Mouse (Mus musculus): ENCODE measurements at regions not wholly inside any gene's neighbourhood (a gene's known extent, or its start where the extent isn't known, plus 50 kb on each side); places are given as distances from the start of the nearest gene placed in this dataset.
A peak's percentile ranks its signal among the peaks of the same experiment; 100 is the strongest.

GRCm38 (mm10) chr3:78755686-78756476 lies 530.4 kb downstream of the Rapgef2 start:
- TF ChIP-seq EP300 (IDR thresholded peaks at IDR 0.05; ENCODE audit: low read depth) (no peak), CTCF (IDR thresholded peaks at IDR 0.05; ENCODE audit: low read depth) (no peak)
- Histone ChIP-seq H3K9ac (replicated peaks; ENCODE audit: low read depth, low read length) (no peak overlapping the region), H3K27me3 (ENCODE audit: control insufficient read depth, insufficient read depth, low read length) (no peaks in the 10 kb centered on the region), H3K4me1 (ENCODE audit: control insufficient read depth, insufficient read depth) (no peaks in the 10 kb centered on the region), H3K9me3 (replicated peaks; ENCODE audit: control insufficient read depth, low read length) (no peaks in the 10 kb centered on the region), H3K4me2 (ENCODE audit: low read depth, low read length) (no peak overlapping the region), H3K36me3 (replicated peaks; ENCODE audit: control insufficient read depth, insufficient read depth, low read length) (no peaks in the 10 kb centered on the region), H3K4me3 (ENCODE audit: low read depth, low read length) (no peak overlapping the region), H3K27ac (ENCODE audit: low read depth) (no peak overlapping the region)
- ATAC-seq (ENCODE audit: insufficient read depth, low read depth) (no peak), DNase-seq (ENCODE audit: low spot score) (no peak)
- 52% methylated on average over 4 of the region's 4 CpGs for WGBS

- DNase-seq (ENCODE audit: low spot score), result no peak
- no peak for ATAC-seq (ENCODE audit: insufficient read depth, low read depth)
Measured at GRCm38 (mm10) chr3:78736111-78736510, 550.2 kb downstream of the Rapgef2 start.

DNA sequence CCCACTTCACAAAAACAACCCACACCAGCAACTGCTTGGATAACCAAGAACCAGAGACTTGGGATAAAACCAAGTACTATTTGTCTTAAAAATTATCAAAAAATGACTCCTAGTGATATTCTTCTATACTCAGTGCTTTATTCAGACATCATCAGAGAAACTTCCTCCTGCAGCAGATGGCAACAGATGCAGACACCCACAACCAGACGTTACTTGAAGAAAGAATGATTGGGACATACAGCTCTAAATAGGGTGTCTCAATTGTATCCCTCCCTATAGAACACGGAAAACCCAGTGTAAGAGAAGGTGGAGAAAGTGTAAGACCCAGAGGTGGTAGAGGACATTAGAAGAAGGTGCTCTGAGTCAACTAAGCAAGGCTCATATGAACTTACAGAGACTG lies 569.6 kb downstream of the Rapgef2 start:
- ATAC-seq (ENCODE audit: insufficient read depth, low read depth) (no peak), DNase-seq (ENCODE audit: low spot score) (no peak)
- Histone ChIP-seq H3K9ac (replicated peaks; ENCODE audit: low read depth, low read length) (no peak overlapping the region), H3K4me1 (ENCODE audit: control insufficient read depth, insufficient read depth) (no peaks in the 10 kb centered on the region), H3K36me3 (replicated peaks; ENCODE audit: control insufficient read depth, insufficient read depth, low read length) (no peaks in the 10 kb centered on the region), H3K27me3 (ENCODE audit: control insufficient read depth, insufficient read depth, low read length) (no peaks in the 10 kb centered on the region), H3K9me3 (replicated peaks; ENCODE audit: control insufficient read depth, low read length) (no peaks in the 10 kb centered on the region), H3K4me2 (ENCODE audit: low read depth, low read length) (no peak overlapping the region), H3K27ac (ENCODE audit: low read depth) (no peak overlapping the region), H3K4me3 (ENCODE audit: low read depth, low read length) (no peak overlapping the region)
- no peak for TF ChIP-seq EP300 (IDR thresholded peaks at IDR 0.05; ENCODE audit: low read depth)
- no peak for TF ChIP-seq CTCF (IDR thresholded peaks at IDR 0.05; ENCODE audit: low read depth)
- WGBS, result 59% methylated on average over 2 of the region's 2 CpGs

More at GRCm38 (mm10) chr3:78736111-78736510, 550.2 kb downstream of the Rapgef2 start:
- Histone ChIP-seq H3K9ac (replicated peaks; ENCODE audit: low read depth, low read length) (no peak overlapping the region), H3K4me2 (ENCODE audit: low read depth, low read length) (no peak overlapping the region), H3K4me1 (ENCODE audit: control insufficient read depth, insufficient read depth) (no peaks in the 10 kb centered on the region), H3K4me3 (ENCODE audit: low read depth, low read length) (no peak overlapping the region), H3K36me3 (replicated peaks; ENCODE audit: control insufficient read depth, insufficient read depth, low read length) (no peaks in the 10 kb centered on the region), H3K27ac (ENCODE audit: low read depth) (no peak overlapping the region), H3K9me3 (replicated peaks; ENCODE audit: control insufficient read depth, low read length) (no peaks in the 10 kb centered on the region), H3K27me3 (ENCODE audit: control insufficient read depth, insufficient read depth, low read length) (no peaks in the 10 kb centered on the region)
- TF ChIP-seq CTCF (IDR thresholded peaks at IDR 0.05; ENCODE audit: low read depth) (no peak), EP300 (IDR thresholded peaks at IDR 0.05; ENCODE audit: low read depth) (no peak)

- 52% methylated on average over 1 of the region's 1 CpGs for WGBS
- no peak overlapping the region for H3K4me3 ChIP-seq (ENCODE audit: low read depth, low read length)
- H3K9ac ChIP-seq (replicated peaks; ENCODE audit: low read depth, low read length), result no peak overlapping the region
- no peaks in the 10 kb centered on the region for H3K9me3 ChIP-seq (replicated peaks; ENCODE audit: control insufficient read depth, low read length)
- DNase-seq (ENCODE audit: low spot score) (no peak), ATAC-seq (ENCODE audit: insufficient read depth, low read depth) (no peak)
- H3K27ac ChIP-seq (ENCODE audit: low read depth), result no peak overlapping the region
- TF ChIP-seq CTCF (IDR thresholded peaks at IDR 0.05; ENCODE audit: low read depth), result no peak
- no peak for TF ChIP-seq EP300 (IDR thresholded peaks at IDR 0.05; ENCODE audit: low read depth)
- H3K4me1 ChIP-seq (ENCODE audit: control insufficient read depth, insufficient read depth), result no peaks in the 10 kb centered on the region
- no peaks in the 10 kb centered on the region for H3K27me3 ChIP-seq (ENCODE audit: control insufficient read depth, insufficient read depth, low read length)
- H3K4me2 ChIP-seq (ENCODE audit: low read depth, low read length), result no peak overlapping the region
- H3K36me3 ChIP-seq (replicated peaks; ENCODE audit: control insufficient read depth, insufficient read depth, low read length), result no peaks in the 10 kb centered on the region
Measured at GRCm38 (mm10) chr3:78707687-78708086, 578.6 kb downstream of the Rapgef2 start.

DNA sequence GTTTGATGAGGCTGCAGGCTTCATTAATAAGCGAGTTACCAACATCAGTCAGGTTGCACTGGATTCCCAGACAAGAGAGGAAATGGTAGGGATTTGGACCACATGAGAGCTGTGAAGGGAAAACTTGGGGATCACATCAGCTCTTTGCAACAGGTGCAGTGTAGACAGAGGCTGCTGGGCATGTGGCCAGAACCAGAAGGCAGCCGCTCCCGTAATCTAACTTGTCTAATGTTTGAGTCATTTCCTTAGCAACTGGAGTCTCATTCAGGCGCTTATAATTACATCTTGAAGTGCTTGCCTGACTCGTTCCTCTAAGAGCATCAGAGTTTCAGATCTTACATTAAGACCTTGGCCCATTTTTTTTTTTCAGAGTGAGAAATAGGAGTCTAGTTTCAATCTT lies 587.4 kb downstream of the Rapgef2 start:
- DNase-seq (ENCODE audit: low spot score) (peak; percentile 12), ATAC-seq (ENCODE audit: insufficient read depth, low read depth) (no peak)
- WGBS, result 41% methylated on average over 5 of the region's 5 CpGs

DNA sequence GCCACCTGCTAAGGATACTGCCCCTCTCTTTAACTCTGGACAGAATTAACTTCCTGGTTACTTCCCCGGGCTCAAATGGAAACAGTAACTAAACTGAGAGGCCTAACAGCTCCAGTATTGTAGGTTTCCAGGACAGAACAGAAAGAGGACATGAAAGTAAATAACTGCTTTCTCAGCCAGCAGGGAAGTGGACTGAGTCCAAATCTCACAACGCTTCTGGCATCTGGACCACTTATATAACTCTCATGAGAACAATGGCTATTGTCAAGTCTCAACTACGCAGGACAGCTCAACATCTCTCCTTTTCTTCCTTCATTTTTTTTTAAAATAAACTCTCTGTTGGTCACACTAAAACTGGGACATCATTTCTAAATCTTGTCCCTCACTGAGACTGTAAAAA lies 594.8 kb downstream of the Rapgef2 start:
- TF ChIP-seq CTCF (IDR thresholded peaks at IDR 0.05; ENCODE audit: low read depth), result no peak
- no peak for TF ChIP-seq EP300 (IDR thresholded peaks at IDR 0.05; ENCODE audit: low read depth)
- Histone ChIP-seq H3K9me3 (replicated peaks; ENCODE audit: control insufficient read depth, low read length) (no peaks in the 10 kb centered on the region), H3K4me1 (ENCODE audit: control insufficient read depth, insufficient read depth) (no peaks in the 10 kb centered on the region), H3K4me2 (ENCODE audit: low read depth, low read length) (no peak overlapping the region), H3K27me3 (ENCODE audit: control insufficient read depth, insufficient read depth, low read length) (no peaks in the 10 kb centered on the region), H3K27ac (ENCODE audit: low read depth) (no peak overlapping the region), H3K4me3 (ENCODE audit: low read depth, low read length) (no peak overlapping the region), H3K9ac (replicated peaks; ENCODE audit: low read depth, low read length) (no peak overlapping the region), H3K36me3 (replicated peaks; ENCODE audit: control insufficient read depth, insufficient read depth, low read length) (no peaks in the 10 kb centered on the region)
- 21% methylated on average over 3 of the region's 3 CpGs for WGBS
- DNase-seq (ENCODE audit: low spot score) (peak; percentile 14), ATAC-seq (ENCODE audit: insufficient read depth, low read depth) (no peak)

More for the DNA sequence above, 587.4 kb downstream of the Rapgef2 start:
- H3K9me3 ChIP-seq (replicated peaks; ENCODE audit: control insufficient read depth, low read length), result no peaks in the 10 kb centered on the region
- H3K4me1 ChIP-seq (ENCODE audit: control insufficient read depth, insufficient read depth), result no peaks in the 10 kb centered on the region
- no peak overlapping the region for H3K9ac ChIP-seq (replicated peaks; ENCODE audit: low read depth, low read length)
- no peaks in the 10 kb centered on the region for H3K27me3 ChIP-seq (ENCODE audit: control insufficient read depth, insufficient read depth, low read length)
- no peaks in the 10 kb centered on the region for H3K36me3 ChIP-seq (replicated peaks; ENCODE audit: control insufficient read depth, insufficient read depth, low read length)
- no peak overlapping the region for H3K4me2 ChIP-seq (ENCODE audit: low read depth, low read length)
- no peak for TF ChIP-seq EP300 (IDR thresholded peaks at IDR 0.05; ENCODE audit: low read depth)
- TF ChIP-seq CTCF (IDR thresholded peaks at IDR 0.05; ENCODE audit: low read depth), result no peak
- H3K27ac ChIP-seq (ENCODE audit: low read depth), result no peak overlapping the region
- no peak overlapping the region for H3K4me3 ChIP-seq (ENCODE audit: low read depth, low read length)
